Comparison of ENCODE assay signal across 11 mouse cellular contexts in the genomic region with DNA sequence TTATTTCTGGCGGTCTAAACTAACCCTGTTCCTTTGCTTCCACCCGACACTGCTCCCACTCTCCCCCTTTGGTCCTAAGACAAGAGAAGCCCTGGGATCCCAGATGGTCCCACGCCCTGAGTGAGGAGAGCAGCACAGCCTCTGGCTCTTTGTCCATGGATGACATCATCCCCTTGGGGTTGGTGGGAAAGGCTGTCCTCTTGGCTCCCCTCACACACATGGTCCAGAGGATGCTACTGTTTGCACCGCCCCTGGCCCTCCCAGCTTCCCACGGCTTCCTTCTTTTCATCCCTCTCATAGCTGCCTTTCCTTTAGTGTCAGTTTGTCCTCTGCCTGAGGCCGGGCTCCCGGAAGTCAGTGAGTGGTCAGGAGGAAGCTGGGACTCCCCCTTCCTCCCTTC. TPM values are rescaled to one million over a fixed set of nuclear protein-coding genes. Genes with fewer than 3 reads are reported as not detected.
DNase-seq lines count a peak whose midpoint lies in the region; ATAC-seq and TF ChIP-seq lines count a peak whose summit lies in the region.
"Had no signal": no experiment of that assay in that cellular context is flagged by ENCODE, and none has a peak within 500 bp of the region (broad histone marks: within the 10 kb centered on the region; RNA-seq: fewer than 3 reads in every experiment).

No protein-coding gene starts in this region.

- no peak overlapping the region for H3K9ac ChIP-seq in heart, embryonic 11.5 days (ENCODE audit: low read depth, low read length)
- no peak overlapping the region for H3K9ac ChIP-seq in midbrain, postnatal 0 days (replicated peaks; ENCODE audit: low read length, poor library complexity, severe bottlenecking)
- no peak overlapping the region for H3K9ac ChIP-seq in midbrain, embryonic 14.5 days (replicated peaks; ENCODE audit: low read length)
- H3K9ac ChIP-seq: heart, embryonic 13.5 days; limb, embryonic 13.5 days had no signal

- no peaks in the 10 kb centered on the region for H3K9me3 ChIP-seq in heart, embryonic 11.5 days (replicated peaks; ENCODE audit: control insufficient read depth, low read length)
- no peaks in the 10 kb centered on the region for H3K9me3 ChIP-seq in midbrain, postnatal 0 days (ENCODE audit: low read length)
- H3K9me3 ChIP-seq in midbrain, embryonic 14.5 days (ENCODE audit: control insufficient read depth, low read length): no peaks in the 10 kb centered on the region
- H3K9me3 ChIP-seq: heart, embryonic 13.5 days; limb, embryonic 13.5 days had no signal

- WGBS in heart, embryonic 11.5 days (ENCODE audit: insufficient replicate concordance): 62% methylated on average over 7 of the region's 7 CpGs
- WGBS in midbrain, postnatal 0 days: 60% methylated on average over 7 of the region's 7 CpGs
- 75% methylated on average over 7 of the region's 7 CpGs for WGBS in midbrain, embryonic 14.5 days

- no peaks in the 10 kb centered on the region for H3K36me3 ChIP-seq in heart, embryonic 11.5 days (ENCODE audit: control insufficient read depth, insufficient read depth, low read length)
- H3K36me3 ChIP-seq in midbrain, postnatal 0 days (ENCODE audit: insufficient read depth, low read length): no peaks in the 10 kb centered on the region
- H3K36me3 ChIP-seq in midbrain, embryonic 14.5 days (ENCODE audit: control insufficient read depth, insufficient read depth, low read length): no peaks in the 10 kb centered on the region
- H3K36me3 ChIP-seq: limb, embryonic 13.5 days had no signal

- intact Hi-C loops in heart, postnatal 14 days (cut with DNase I): no loop called here

- H3K27me3 ChIP-seq in heart, embryonic 11.5 days (ENCODE audit: control insufficient read depth, insufficient read depth, low read length): peaks cover 3% of the 10 kb centered on the region; the same call in 1 of the 2 replicates
- H3K27me3 ChIP-seq in midbrain, postnatal 0 days (ENCODE audit: insufficient read depth, low read length): peaks cover 4% of the 10 kb centered on the region; the same call in 1 of the 2 replicates
- H3K27me3 ChIP-seq in midbrain, embryonic 14.5 days (ENCODE audit: control insufficient read depth, insufficient read depth, low read length): no peaks in the 10 kb centered on the region

- no peak overlapping the region for H3K4me3 ChIP-seq in heart, embryonic 11.5 days (ENCODE audit: low read depth, low read length)
- H3K4me3 ChIP-seq in midbrain, postnatal 0 days (ENCODE audit: low read depth, low read length): no peak overlapping the region
- H3K4me3 ChIP-seq in midbrain, embryonic 14.5 days (replicated peaks; ENCODE audit: low read depth, low read length): no peak overlapping the region
- H3K4me3 ChIP-seq: heart, embryonic 13.5 days; limb, embryonic 13.5 days had no signal

- peak; percentile 79 to 89 for DNase-seq in heart, adult 18-20 months
- DNase-seq in midbrain, postnatal 0 days (ENCODE audit: low spot score): peak; percentile 74
- no peak for DNase-seq in midbrain, embryonic 14.5 days
- peak; percentile 74 to 80 for DNase-seq in heart, postnatal 14 days
- DNase-seq in urinary bladder, postnatal 14 days (ENCODE audit: low spot score): no peak
- no peak for DNase-seq in frontal cortex, postnatal 14 days (ENCODE audit: low spot score in 2 of 2)
- no peak for DNase-seq in Muller cell, postnatal 12 days (ENCODE audit: inconsistent ontology term)
- DNase-seq: kidney, postnatal 10 days had no signal

- TF ChIP-seq CTCF in midbrain, postnatal 0 days (IDR thresholded peaks at IDR 0.05): no peak

- H3K4me2 ChIP-seq in heart, embryonic 11.5 days: no peak overlapping the region
- H3K4me2 ChIP-seq in midbrain, postnatal 0 days (ENCODE audit: low read depth, low read length, poor library complexity, severe bottlenecking): no peak overlapping the region
- H3K4me2 ChIP-seq in midbrain, embryonic 14.5 days (ENCODE audit: low read length): no peak overlapping the region
- H3K4me2 ChIP-seq: heart, embryonic 13.5 days; limb, embryonic 13.5 days had no signal

- H3K27ac ChIP-seq in heart, embryonic 11.5 days (ENCODE audit: low read depth, low read length): no peak overlapping the region
- no peak overlapping the region for H3K27ac ChIP-seq in midbrain, postnatal 0 days (ENCODE audit: low read depth, low read length)
- H3K27ac ChIP-seq in midbrain, embryonic 14.5 days (replicated peaks; ENCODE audit: low read depth, low read length): no peak overlapping the region
- H3K27ac ChIP-seq: heart, embryonic 13.5 days; limb, embryonic 13.5 days had no signal

- H3K4me1 ChIP-seq in heart, embryonic 11.5 days (ENCODE audit: control insufficient read depth, insufficient read depth, low read length): peaks cover 18% of the 10 kb centered on the region
- no peaks in the 10 kb centered on the region; the same call in 1 of the 2 replicates for H3K4me1 ChIP-seq in midbrain, postnatal 0 days (ENCODE audit: insufficient read depth, low read length)
- H3K4me1 ChIP-seq in midbrain, embryonic 14.5 days (ENCODE audit: control insufficient read depth, insufficient read depth, low read length): peaks cover 8% of the 10 kb centered on the region; the same call in 1 of the 2 replicates

- no peak for ATAC-seq in heart, embryonic 11.5 days (replicated peaks; ENCODE audit: insufficient number of reproducible peaks, low FRiP score, low TSS enrichment)
- no peak for ATAC-seq in midbrain, postnatal 0 days (ENCODE audit: low FRiP score)
- ATAC-seq in midbrain, embryonic 14.5 days (ENCODE audit: low FRiP score, low TSS enrichment): no peak

RNA-seq across cellular contexts. Expression of a gene that starts 7.3 kb away (rescaled TPM):
- 10 to 100 TPM; 16.4 to 16.5 TPM for total RNA-seq in heart, adult 18-20 months (2021)
- polyA plus RNA-seq in heart, embryonic 11.5 days (2014; fragmentation: Nextera tagmentation; extraction: Ambion mirVana): 1.7 and 1.8 TPM in 2 replicates
- total RNA-seq in midbrain, postnatal 0 days (2014; rRNA removed): 7.2 and 7.7 TPM in 2 replicates
- 3.3 and 3.7 TPM in 2 replicates for polyA plus RNA-seq in midbrain, postnatal 0 days (2015; fragmentation: Nextera tagmentation; extraction: Ambion mirVana)
- polyA plus RNA-seq in midbrain, embryonic 14.5 days (2014; fragmentation: Nextera tagmentation; extraction: Ambion mirVana): 1.5 and 3.2 TPM in 2 replicates
- total RNA-seq in heart, postnatal 14 days (2021): 10 to 100 TPM; 35.5 to 37.7 TPM

RNA-seq across cellular contexts. Expression of a gene that starts 24.4 kb away (rescaled TPM):
- total RNA-seq in heart, adult 18-20 months (2021): 10 to 100 TPM; 11.4 to 11.5 TPM
- polyA plus RNA-seq in heart, embryonic 11.5 days (2014; fragmentation: Nextera tagmentation; extraction: Ambion mirVana): 23.6 and 28.0 TPM in 2 replicates
- 23.0 and 28.7 TPM in 2 replicates for total RNA-seq in midbrain, postnatal 0 days (2014; rRNA removed)
- polyA plus RNA-seq in midbrain, postnatal 0 days (2015; fragmentation: Nextera tagmentation; extraction: Ambion mirVana): 16.5 TPM in 2 replicates
- 19.1 and 32.0 TPM in 2 replicates for polyA plus RNA-seq in midbrain, embryonic 14.5 days (2014; fragmentation: Nextera tagmentation; extraction: Ambion mirVana)
- 10 to 100 TPM; 11.2 to 12.7 TPM for total RNA-seq in heart, postnatal 14 days (2021)

Comparison
In these comparisons a context has a peak if more than half of its experiments do, and no peak if none do; other contexts are left out.
1. DNase-seq: peak in heart, adult 18-20 months (2 of 2), midbrain, postnatal 0 days (single experiment) and heart, postnatal 14 days (2 of 2); none in midbrain, embryonic 14.5 days (single experiment), urinary bladder, postnatal 14 days (single experiment), frontal cortex, postnatal 14 days (0 of 2) and Muller cell, postnatal 12 days (single experiment).